Mouse (Mus musculus): ENCODE measurements around the gene Aif1. TPM values are rescaled to one million over a fixed set of nuclear protein-coding genes. Genes with fewer than 3 reads are reported as not detected.

Aif1 gene
- total RNA-seq, 2 experiments from 2014 or later, result 1.4 to 2.8 TPM

DNA sequence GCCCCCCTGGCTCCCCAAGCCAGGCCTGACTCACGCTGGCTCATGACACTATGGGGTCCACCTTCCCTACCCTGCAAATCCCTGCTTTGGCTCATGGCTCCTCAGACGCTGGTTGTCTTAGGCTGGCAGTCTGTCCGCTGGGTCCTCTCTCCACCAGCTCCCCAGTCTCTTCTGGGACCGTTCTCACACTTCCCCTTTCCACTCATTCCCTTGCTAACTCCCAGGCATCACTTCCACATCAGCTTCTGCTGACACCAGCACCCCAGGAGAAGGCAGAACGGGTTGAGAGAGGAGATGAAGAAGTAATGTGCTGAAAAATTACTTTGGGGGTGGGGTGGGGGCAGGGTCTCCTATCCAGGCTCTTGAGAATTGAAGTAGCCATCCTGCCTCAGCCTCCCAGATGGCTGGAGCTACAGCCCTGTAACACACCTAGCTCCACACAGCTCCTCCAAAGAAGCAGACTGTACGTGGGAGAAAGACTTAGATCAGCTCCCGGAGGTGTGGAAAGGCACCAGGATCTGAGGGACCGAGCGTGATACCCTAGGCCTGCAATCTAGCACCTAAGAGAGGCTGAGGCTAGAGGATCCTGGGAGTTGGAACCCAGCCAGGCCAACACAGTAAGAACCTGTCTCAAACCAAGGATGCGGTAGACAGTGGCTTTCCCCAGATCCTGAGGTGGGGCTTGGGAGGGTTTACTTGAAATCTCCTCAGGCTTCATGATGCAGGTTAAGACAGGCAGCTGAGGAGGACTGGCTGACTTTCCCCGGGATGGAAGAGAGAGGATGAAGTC, 3.2 kb downstream of the Aif1 start:
- no peak for DNase-seq
- intact Hi-C loops (cut with DNase I), result no loop called here

DNA sequence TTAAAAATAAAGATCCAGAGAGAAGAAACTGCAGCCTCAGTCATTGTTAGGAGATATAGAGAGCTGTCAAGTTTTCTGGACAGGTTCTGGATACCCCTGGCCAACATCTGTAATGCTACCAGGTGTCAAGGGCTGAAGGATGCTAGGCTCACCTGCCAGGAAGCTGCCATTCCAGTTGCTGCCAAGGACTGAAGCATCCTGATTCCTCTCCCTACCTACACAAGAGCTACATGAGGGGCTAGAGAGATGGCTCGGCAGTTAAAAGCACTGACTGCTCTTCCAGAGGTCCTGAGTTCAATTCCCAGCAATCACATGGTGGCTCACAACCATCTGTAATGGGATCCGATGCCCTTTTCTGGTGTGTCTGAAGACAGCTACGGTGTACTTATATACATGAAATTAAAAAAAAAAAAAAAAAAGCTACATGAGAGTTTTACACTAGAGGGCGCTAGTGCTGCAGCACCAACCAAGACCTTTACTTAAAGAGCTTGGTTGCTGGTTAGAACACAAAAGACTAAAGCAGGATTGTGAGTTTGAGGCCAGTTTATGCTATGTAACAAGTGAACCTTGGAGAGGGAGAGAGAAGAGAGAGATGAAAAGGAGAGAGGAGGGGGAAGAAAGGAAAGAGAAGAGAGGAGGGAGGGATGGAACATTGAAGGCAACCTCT, 7.2 kb downstream of the Aif1 start:
- intact Hi-C loops (cut with DNase I), result no loop called here
- DNase-seq, result no peak

DNA sequence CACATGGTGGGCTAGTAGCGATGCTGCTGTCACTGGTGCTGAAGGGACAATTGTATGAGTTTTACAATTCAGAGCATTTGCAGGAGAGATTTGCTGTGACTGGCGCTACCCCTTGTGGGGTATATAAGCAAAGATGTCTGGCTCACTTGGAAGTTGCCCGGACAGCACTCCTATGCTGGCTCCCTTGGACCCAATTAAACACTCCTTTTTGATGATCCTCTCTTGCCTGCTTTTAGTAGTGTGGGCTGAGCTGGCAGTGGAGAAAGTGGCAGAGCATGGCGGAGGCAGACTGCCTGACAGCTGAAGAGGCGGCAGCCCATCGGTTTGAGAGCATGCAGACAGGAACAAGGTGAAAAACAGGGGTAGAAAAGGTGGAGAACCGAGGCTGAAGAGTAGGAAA, 8.1 kb downstream of the Aif1 start:
- no peak for DNase-seq
- intact Hi-C loops (cut with DNase I), result no loop called here

DNA sequence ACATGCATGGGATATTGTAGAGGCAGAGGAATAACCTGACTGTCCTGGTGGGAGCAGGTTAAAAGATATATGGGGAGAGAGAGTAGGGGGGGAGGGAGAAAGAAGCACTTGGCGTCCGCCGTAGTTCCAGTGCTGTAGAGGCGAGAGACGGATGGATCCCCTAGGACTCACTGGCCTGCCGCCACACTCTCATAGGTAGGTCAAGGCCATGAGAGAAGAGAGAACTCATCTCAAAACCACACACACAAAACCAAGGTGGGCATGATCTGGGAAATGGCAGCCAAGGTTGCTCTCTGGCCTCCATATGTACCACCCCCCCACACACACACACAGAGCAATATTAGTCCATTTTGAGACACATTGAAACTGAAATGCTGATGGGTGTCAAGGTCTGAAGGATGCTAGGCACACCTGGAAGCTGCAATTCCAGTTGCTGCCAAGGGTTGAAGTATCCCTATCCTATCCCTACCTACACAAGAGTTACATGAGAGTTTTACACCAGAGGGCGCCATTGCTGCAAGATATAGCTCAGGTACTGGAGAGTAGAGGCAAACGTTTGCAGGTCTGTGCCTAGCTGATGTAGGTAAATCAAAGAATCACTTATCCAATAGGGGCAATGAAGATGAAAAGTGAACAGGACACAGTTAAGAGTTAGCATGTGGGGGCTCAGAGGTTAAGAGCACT, 9.4 kb downstream of the Aif1 start:
- DNase-seq, result peak; percentile 44 to 54
- intact Hi-C loops (cut with DNase I), result no loop called here

DNA sequence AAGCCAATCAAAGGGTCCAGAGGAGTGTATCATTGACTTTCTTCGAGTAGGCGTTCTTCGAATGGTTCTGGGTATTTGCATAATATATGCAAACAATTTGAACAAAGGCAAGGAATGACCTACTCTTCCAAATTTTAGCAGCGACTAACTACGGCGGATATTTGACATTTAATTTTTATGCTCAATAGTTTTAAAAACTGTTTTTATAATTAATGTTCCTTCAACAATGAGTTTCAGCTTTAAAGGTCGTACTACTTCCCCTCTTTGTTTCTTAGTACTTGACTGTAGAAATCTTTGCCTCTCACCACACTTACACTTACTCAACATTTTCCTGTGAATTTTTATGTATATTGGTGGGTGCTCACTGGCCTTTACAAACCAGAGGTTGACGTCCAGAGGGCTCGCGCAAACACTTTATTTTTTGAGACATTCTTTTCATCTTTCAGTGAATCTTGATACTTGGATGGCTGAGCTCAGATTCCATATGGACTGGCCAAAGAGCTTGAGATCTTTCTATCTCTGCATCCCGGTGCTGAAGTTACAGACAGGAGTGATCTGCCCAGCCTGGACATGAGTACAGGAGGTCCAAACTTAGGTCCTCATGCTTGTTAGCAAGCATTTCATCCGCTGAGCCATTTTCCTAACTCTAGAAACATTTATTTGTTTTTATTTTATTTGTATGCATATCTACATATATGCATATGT, 10.3 kb downstream of the Aif1 start:
- intact Hi-C loops (cut with DNase I), result no loop called here
- DNase-seq, result no peak

DNA sequence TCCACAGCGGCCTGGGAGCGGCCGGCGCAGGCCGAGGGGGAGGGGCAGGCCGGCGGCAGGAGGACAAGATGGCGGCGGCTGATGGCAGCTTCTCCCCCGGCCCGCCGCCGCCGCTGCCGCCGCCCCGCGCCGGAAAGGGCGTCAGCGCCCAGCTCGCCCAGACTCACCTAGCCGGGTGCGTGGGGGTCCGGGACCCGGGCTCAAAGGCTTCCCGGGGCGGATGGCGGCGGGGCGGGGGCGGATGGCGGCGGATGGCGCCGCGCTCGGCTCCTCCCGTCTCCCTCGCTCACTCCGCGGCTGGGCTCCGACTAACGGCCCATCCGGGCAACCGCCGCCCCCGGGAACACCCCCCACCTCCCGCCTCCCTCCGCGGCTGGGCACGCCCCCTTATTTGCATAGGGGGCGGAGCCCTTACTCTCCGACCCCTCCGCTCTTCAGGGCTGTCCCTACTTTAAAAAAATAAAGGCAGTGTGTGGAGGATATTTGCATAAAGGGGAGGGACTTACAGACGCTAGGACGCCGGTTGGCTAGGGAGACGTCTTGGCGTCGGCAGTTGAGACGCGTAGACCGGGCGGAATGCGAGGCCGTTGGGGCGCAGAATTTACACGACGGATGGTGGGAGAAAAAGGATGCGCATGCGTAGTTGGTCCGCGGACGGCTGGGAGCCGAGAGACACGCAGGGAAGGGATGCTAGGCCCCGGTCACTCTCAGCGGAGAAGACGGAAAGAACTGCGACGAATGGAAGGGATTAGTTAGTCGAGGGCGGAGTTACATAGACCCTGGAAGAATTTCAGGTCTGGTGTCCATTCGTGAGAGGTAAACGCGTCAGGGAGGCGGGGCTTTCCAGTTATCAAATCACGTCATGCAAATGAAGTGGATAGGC, 11.1 kb downstream of the Aif1 start, which contains the start of gene Prrc2a:
Gene Prrc2a (minus strand): TSS at position 330 of the 883 bp plus-strand sequence.
- DNase-seq, result peak; percentile 96 to 97
- intact Hi-C loops (cut with DNase I), result loop anchor here (5.0 kb wide), 1 partner anchor 38 kb away; the partner anchor contains the start of gene D17H6S53E

DNA sequence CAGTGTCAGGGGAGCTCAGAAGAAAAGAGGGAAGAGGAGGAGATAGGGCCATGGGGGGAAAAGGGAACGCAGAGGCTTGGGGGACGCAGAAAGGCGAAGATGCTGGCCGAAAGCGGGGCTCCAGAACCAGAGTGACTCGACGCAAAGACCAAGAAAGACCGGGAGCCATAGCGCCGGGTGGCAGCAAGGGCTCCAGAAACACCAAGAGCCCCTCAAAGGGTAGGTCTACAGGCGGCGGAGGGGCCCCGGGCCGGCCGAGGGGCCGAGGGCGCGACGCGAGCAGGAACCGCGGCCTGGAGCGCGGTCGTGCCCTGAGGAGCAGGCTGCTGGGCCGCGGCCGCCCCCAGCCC, 11.7 kb downstream of the Aif1 start:
- intact Hi-C loops (cut with DNase I), result loop anchor here (5.0 kb wide), 1 partner anchor 37 kb away; the partner anchor contains the start of gene D17H6S53E
- no peak for DNase-seq

DNA sequence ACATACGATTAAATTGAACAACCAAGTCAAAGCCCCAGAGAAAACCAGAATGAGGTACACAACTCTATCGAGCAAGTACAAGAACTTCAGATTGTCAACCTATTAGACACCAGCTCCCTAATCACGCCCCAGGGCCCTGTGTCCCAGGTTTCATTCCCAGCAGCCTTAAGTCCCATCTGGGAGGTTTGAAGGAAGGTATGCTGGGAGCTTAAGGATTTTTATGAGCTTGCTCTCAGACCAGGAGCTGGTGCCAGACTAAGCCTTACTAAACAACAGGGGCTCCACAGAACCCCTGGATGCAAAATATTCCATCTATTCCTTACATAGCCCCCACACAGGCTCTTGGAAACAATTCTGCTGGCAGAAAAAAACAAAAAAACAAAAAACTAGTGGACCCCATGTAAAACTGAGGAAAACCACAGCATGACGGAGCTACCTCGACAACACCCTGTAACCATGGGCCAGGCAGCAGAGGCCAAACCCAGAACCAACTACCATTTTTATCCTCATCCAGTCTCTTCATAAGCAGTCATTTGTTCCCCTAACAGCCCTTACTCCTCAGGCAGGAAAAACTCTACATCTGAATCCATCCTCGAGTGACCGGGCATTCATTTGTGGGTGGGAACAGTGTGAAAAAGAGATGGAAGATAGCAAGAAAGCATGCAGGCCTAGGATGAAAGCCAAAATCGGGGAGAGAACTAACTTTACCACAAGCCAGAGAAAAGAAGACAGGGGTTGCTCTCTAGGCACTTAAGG, 12.4 kb downstream of the Aif1 start:
- DNase-seq, result no peak
- intact Hi-C loops (cut with DNase I), result loop anchor here (1.0 to 5.0 kb wide), 2 partner anchors 27 to 36 kb away; partner anchors contain the start of gene D17H6S53E

DNA sequence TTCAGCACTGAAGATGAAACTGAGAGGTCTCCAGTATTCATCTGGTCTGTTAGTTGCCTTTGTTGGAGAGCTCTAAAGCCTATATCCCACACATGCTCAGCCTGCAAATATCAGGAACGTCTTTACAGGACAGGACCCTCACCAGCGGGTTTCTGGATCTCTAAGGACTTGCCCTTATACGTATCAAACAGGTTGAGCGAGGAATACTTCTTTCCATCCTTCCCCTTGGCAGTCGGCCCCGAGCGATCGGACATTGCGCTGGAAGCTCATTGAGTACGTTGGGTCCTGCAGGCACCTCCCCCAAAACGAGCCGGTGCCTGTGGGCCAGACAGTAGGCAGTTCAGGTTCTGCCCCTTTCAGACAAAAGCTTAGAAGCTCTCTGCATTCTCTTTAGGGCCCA, 13.1 kb downstream of the Aif1 start:
- intact Hi-C loops (cut with DNase I), result loop anchor here (1.0 to 5.0 kb wide), 2 partner anchors 26 to 35 kb away; partner anchors contain the start of gene D17H6S53E
- peak in 1 of 2 experiments; percentile 51 for DNase-seq

DNA sequence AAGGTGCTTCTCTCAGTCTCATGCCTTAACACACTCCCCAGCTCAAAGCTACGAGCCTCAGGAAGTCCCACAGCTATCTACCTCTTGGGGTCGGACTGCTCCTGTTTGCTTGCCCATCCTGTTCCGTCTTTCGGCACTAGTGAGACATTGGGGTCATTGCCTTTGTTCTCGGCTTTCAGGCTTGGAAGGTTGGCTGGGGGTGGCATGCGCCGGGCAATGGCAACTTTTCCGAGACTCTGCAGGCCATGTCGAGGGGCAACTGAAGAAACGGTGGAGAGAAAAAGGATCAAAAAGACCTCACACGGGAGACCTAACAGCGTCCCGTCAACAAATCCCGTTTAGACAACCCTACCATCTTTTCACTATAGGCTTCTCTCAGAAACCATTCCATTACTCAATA, 13.7 kb downstream of the Aif1 start:
- DNase-seq, result no peak
- intact Hi-C loops (cut with DNase I), result loop anchor here (5.0 kb wide), 1 partner anchor 35 kb away; the partner anchor contains the start of gene D17H6S53E

DNA sequence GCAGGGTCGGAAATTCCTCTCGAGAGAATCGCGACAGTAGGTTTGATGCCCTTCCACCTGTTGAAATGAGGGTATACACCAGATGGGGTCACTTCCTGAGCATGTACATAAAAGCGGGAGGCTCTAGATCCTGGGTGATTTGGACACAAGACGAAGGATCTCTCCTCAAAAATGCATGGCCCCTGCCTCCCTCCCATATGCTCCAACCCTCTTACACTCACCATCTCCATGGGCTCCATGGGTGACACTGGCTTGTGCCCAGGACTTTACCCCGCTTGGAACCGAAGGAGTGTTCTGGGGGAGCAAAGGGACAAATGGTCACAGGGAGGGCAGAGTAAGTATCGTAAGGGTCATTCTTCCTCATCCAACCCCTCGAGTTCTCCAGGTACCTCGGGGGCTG, 14.4 kb downstream of the Aif1 start:
- intact Hi-C loops (cut with DNase I), result loop anchor here (5.0 kb wide), 1 partner anchor 34 kb away; the partner anchor contains the start of gene D17H6S53E
- DNase-seq, result no peak

DNA sequence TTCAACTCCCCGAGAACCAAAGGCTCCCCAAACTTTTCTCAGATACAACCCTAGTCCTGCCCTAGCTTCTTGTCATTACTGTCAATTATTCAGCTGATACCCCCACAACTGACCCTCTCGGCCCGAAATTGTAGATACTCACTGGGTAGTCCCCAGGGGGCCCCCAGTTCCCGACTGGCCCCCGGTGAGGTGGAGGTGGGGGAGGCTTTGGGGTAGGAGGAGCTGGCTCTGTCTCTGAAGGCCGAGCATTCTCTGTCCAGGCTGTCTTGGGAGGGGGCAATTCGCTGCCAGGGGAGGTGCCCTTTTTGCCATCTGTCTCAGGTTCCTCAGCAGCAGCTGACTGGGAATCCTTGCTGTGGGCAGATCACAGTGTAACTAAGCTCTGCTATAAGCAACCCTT, 16.2 kb downstream of the Aif1 start:
- intact Hi-C loops (cut with DNase I), result loop anchor here (5.0 to 10.0 kb wide), 2 partner anchors 32 to 1045 kb away; partner anchors contain the start of genes D17H6S53E and H2-DMa
- DNase-seq, result no peak

DNA sequence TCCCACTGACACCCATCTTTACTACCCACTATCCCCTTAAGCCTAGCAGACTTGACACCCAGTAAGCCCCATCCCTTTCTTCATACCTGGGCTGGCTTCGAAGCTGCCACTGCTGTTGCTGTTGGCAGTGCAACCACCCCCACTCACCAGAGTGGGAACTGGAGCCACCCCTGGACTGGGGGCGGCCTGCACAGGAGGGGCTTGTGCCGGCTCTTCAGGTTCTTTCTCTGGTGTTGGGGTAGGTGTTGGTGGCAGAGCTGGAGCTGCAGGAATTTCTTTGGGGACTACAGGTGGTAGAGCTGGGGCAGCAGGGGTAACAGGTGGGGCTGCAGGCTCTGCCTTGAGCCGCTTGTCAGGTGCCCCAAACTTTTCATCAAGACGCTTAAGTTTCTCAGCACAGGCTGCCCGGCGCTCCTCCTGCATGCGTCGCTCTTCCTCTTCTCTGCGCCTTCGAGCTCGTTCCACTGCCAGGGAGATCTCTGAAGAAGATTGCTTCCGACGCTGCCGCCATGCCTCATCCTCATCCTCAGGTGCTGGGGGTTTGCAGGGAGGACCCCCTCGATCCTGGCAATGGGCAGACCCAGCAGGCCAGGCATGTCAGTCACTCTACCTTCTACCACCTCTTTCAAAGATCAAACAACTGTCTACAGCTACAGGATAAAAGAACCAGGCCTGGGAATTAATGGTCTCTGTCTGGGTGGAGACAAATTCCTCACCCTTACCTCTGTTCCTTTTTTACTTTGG, 16.8 kb downstream of the Aif1 start:
- DNase-seq, result no peak
- intact Hi-C loops (cut with DNase I), result loop anchor here (10.0 kb wide), 1 partner anchor 1044 kb away; the partner anchor contains the start of gene H2-DMa

DNA sequence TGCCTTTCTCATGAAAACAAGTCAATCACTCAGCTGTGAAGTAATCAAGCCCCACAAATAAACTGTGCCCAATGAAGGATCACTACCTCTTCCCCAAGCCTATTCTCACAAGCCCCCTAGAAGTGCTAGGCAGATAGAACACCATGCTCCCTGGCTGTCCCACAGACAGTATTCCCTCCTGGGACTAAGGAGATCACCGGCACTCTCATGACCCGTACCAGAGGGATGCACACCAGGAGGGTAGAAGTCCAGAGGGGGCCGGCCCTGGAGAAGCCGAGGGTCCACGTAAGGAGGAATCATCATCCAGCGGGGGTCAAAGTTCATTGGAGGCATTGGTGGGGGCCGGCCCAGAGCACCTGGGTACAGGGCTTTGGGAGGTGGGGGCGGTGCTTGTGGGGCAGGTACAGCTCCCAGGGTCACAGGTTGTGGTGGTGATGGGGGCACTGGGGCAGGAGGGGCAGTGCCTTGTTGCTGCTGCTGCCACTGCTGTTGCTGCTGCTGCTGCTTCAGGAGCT, 18.1 kb downstream of the Aif1 start:
- intact Hi-C loops (cut with DNase I), result loop anchor here (2.0 to 10.0 kb wide), 2 partner anchors 15 to 1043 kb away; partner anchors contain the start of gene H2-DMa

DNA sequence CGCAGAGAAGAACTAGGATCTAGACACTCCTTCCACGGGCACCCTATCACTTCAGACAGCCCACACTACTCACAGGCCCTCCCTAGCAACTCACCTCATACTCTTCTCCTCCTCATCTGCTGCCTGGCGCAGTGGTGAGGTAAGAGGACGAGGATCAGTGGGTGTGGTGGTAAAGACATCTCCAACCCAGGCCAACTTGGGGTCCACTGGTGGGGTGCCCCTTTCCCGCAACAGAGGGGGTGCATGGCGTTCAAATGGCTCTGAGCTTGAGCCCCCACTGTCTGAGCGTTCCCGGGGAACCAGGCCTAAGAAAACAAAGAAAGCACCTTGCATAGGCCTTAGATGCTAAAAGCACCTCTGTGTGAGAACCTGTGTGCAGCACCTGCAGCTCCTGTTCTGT, 18.6 kb downstream of the Aif1 start:
- intact Hi-C loops (cut with DNase I), result loop anchor here (2.0 to 10.0 kb wide), 2 partner anchors 14 to 1042 kb away; partner anchors contain the start of gene H2-DMa

More for the DNA sequence above, 18.1 kb downstream of the Aif1 start:
- DNase-seq, result no peak

DNA sequence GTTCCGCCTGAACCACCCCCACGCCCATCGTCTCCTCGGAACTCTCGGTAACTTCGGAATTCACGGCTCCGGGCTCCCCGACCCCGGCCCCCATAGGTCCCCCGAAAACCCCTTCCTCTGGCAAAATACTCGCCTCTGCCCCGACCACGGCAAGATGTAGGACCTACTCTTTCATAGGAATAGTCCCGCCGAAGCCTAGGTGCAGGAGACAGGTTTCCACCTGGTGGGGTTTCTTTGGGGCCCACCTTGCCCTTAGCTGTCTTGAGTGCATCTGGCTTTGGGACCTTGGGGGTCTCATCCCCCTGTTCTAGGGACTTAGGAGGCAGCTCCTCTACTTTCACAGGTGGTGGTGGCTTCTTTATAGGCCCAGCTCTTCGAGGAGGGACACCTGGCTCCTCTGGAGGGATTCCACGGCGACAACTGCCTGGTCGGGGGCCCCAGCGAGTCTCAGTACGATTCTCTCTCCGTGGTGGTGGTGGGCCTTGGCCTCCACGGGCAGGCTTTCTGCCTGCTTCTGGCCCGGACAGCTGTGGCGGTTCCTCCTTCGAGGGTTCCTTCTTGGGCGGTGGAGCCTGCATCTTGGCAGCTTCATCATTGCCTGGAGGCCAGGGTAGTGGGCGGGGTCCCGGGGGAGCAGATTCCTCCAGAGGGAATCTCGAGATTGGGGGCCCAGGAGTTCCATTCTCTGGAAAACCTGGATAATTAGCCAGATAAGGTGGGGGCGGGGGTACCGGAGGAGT, 19.2 kb downstream of the Aif1 start:
- DNase-seq, result no peak
- intact Hi-C loops (cut with DNase I), result loop anchor here (2.0 to 10.0 kb wide), 2 partner anchors 14 to 1042 kb away; partner anchors contain the start of gene H2-DMa

More for the DNA sequence above, 18.6 kb downstream of the Aif1 start:
- DNase-seq, result no peak

Measured in heart, postnatal 14 days (tissue).